8 mouse cellular contexts compared by ENCODE assay signal in the genomic region with DNA sequence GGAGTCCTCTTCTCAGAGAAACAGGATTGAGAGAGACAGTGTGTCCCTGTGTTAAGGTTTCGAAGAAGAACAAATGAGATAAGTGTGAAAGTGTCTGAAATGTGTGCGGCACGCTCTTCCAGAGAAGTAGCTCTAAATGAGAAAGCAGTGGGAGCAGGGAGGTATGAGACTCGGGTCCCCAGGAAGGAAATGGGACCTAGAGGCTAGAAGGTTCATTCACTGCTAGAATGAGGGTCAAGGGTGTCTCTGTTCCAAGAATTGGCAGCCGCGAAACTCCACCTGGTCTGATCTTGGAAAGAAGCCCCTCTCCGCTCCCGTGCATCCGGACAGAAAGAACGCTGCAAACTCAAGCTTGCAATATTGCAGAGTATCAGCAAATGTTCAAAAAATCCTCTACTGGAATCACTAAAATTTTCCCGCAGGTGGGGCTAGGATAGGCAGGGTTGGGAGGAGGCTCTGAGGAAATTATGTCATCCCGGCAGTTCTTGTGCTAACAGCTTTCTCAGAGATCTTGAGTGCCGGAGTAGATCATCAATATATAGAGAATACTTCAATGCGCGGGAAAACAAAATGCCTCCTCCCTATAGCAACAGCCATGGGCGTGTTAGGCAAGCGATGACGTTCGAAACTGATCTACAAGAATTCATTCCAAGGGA. TPM values are rescaled to one million over a fixed set of nuclear protein-coding genes. Genes with fewer than 3 reads are reported as not detected.
A peak's percentile ranks its signal among the peaks of the same experiment; 100 is the strongest.
DNase-seq lines count a peak whose midpoint lies in the region; ATAC-seq and TF ChIP-seq lines count a peak whose summit lies in the region.

No protein-coding gene starts in this region.

- 6% methylated on average over 19 of the region's 19 CpGs for WGBS in lung, embryonic 14.5 days
- 6% methylated on average over 19 of the region's 19 CpGs for WGBS in embryonic facial prominence, embryonic 15.5 days
- WGBS in hindbrain, embryonic 10.5 days, result 6% methylated on average over 19 of the region's 19 CpGs
- 7% methylated on average over 19 of the region's 19 CpGs for WGBS in liver, embryonic 12.5 days (ENCODE audit: insufficient replicate concordance)

- no peaks in the 10 kb centered on the region for H3K36me3 ChIP-seq in lung, embryonic 14.5 days (ENCODE audit: insufficient read depth)
- no peaks in the 10 kb centered on the region for H3K36me3 ChIP-seq in embryonic facial prominence, embryonic 15.5 days
- no peaks in the 10 kb centered on the region for H3K36me3 ChIP-seq in hindbrain, embryonic 10.5 days
- H3K36me3 ChIP-seq in liver, embryonic 12.5 days, result no peaks in the 10 kb centered on the region

- peak; percentile 42 for DNase-seq in lung, embryonic 14.5 days
- no peak for DNase-seq in lung, postnatal 4 days
- DNase-seq in hindbrain, embryonic 10.5 days (ENCODE audit: low spot score), result peak; percentile 30
- peak; percentile 47 for DNase-seq in right cerebral cortex, postnatal 25 days
- no peak for DNase-seq in urinary bladder, adult 18-20 months (ENCODE audit: low spot score in 2 of 2)

- TF ChIP-seq CTCF in lung, embryonic 14.5 days (IDR thresholded peaks at IDR 0.05; ENCODE audit: low read depth), result no peak

- peak overlapping the region; percentile 66 for H3K4me3 ChIP-seq in lung, embryonic 14.5 days (ENCODE audit: low read depth, low read length)
- peak overlapping the region; percentile 62 for H3K4me3 ChIP-seq in embryonic facial prominence, embryonic 15.5 days (replicated peaks)
- H3K4me3 ChIP-seq in hindbrain, embryonic 10.5 days, result peak overlapping the region; percentile 69
- H3K4me3 ChIP-seq in liver, embryonic 12.5 days, result peak overlapping the region; percentile 55

- H3K4me2 ChIP-seq in lung, embryonic 14.5 days, result peak overlapping the region; percentile 82
- H3K4me2 ChIP-seq in embryonic facial prominence, embryonic 15.5 days (replicated peaks), result peak overlapping the region; percentile 96
- peak overlapping the region; percentile 71 for H3K4me2 ChIP-seq in liver, embryonic 12.5 days

- peaks cover 5% of the 10 kb centered on the region; the same call in 1 of the 2 replicates for H3K4me1 ChIP-seq in lung, embryonic 14.5 days (ENCODE audit: insufficient read depth)
- peaks cover 26% of the 10 kb centered on the region for H3K4me1 ChIP-seq in embryonic facial prominence, embryonic 15.5 days
- H3K4me1 ChIP-seq in hindbrain, embryonic 10.5 days (replicated peaks), result peaks cover 38% of the 10 kb centered on the region
- H3K4me1 ChIP-seq in liver, embryonic 12.5 days, result peaks cover 13% of the 10 kb centered on the region; the same call in 1 of the 2 replicates

- ATAC-seq in lung, embryonic 14.5 days (ENCODE audit: insufficient read depth), result no peak
- no peak for ATAC-seq in embryonic facial prominence, embryonic 15.5 days (ENCODE audit: insufficient number of reproducible peaks, low FRiP score, low TSS enrichment, low read depth)
- no peak for ATAC-seq in liver, embryonic 12.5 days
- ATAC-seq in inflammation-experienced regulatory T-cells, adult 6 months, result no peak

- peak overlapping the region; percentile 68 for H3K9ac ChIP-seq in lung, embryonic 14.5 days
- peak overlapping the region; percentile 46 for H3K9ac ChIP-seq in embryonic facial prominence, embryonic 15.5 days
- H3K9ac ChIP-seq in liver, embryonic 12.5 days, result peak overlapping the region; percentile 31

- H3K27ac ChIP-seq in lung, embryonic 14.5 days (ENCODE audit: low read depth), result peak overlapping the region; percentile 94
- peak overlapping the region; percentile 94 for H3K27ac ChIP-seq in embryonic facial prominence, embryonic 15.5 days (replicated peaks)
- peak overlapping the region; percentile 95 for H3K27ac ChIP-seq in hindbrain, embryonic 10.5 days
- H3K27ac ChIP-seq in liver, embryonic 12.5 days, result peak overlapping the region; percentile 60

- no peaks in the 10 kb centered on the region for H3K9me3 ChIP-seq in lung, embryonic 14.5 days (ENCODE audit: low read depth, low read length)
- no peaks in the 10 kb centered on the region for H3K9me3 ChIP-seq in embryonic facial prominence, embryonic 15.5 days (replicated peaks)
- no peaks in the 10 kb centered on the region for H3K9me3 ChIP-seq in hindbrain, embryonic 10.5 days
- no peaks in the 10 kb centered on the region for H3K9me3 ChIP-seq in liver, embryonic 12.5 days (replicated peaks)

- H3K27me3 ChIP-seq in lung, embryonic 14.5 days (ENCODE audit: insufficient read depth, low read length), result no peaks in the 10 kb centered on the region
- H3K27me3 ChIP-seq in embryonic facial prominence, embryonic 15.5 days, result no peaks in the 10 kb centered on the region
- H3K27me3 ChIP-seq in hindbrain, embryonic 10.5 days (ENCODE audit: insufficient read depth, poor library complexity, severe bottlenecking), result peaks cover 27% of the 10 kb centered on the region
- H3K27me3 ChIP-seq in liver, embryonic 12.5 days (replicated peaks), result peaks cover 47% of the 10 kb centered on the region

RNA-seq across cellular contexts. Expression of a gene that starts 2.2 kb away (rescaled TPM):
- 12.7 and 15.4 TPM in 2 replicates for polyA plus RNA-seq in lung, embryonic 14.5 days (2014; fragmentation: Nextera tagmentation; extraction: Ambion mirVana)
- 22.8 and 25.6 TPM in 2 replicates for polyA plus RNA-seq in embryonic facial prominence, embryonic 15.5 days (2015; fragmentation: Nextera tagmentation; extraction: Ambion mirVana)
- 12.4 and 19.8 TPM in 2 replicates for polyA plus RNA-seq in hindbrain, embryonic 10.5 days (2016; fragmentation: Nextera tagmentation; extraction: Ambion mirVana)
- polyA plus RNA-seq in liver, embryonic 12.5 days (2016; fragmentation: Nextera tagmentation; extraction: Ambion mirVana), result 5.4 and 6.7 TPM in 2 replicates
- polyA plus RNA-seq in inflammation-experienced regulatory T-cells, adult 6 months (2017; shearing (Covaris generic)), result 1 to 10 TPM; 1.1 to 3.6 (median 2.1) TPM

Comparison
In these comparisons a context has a peak if more than half of its experiments do, and no peak if none do; other contexts are left out.
1. DNase-seq: peak in lung, embryonic 14.5 days (single experiment), hindbrain, embryonic 10.5 days (single experiment) and right cerebral cortex, postnatal 25 days (single experiment); none in lung, postnatal 4 days (0 of 2) and urinary bladder, adult 18-20 months (0 of 2).
2. Peak in every context shown above with its lines, with median percentiles within 50 percentile points of each other: H3K27ac ChIP-seq, H3K4me2 ChIP-seq, H3K4me3 ChIP-seq and H3K9ac ChIP-seq.